Mouse (Mus musculus) regulatory T cell (primary cell): ENCODE results near the gene BC051142.

ENCODE experiments used
- in situ Hi-C: fragments of 300-600 bp; cut with MboI, MseI; formaldehyde crosslinking; loops from one replicate; pipeline ENCODE4 v1.15.1; 2025; ENCODE audit warnings: high pct_unique_total_duplicates

The BC051142 gene

DNA sequence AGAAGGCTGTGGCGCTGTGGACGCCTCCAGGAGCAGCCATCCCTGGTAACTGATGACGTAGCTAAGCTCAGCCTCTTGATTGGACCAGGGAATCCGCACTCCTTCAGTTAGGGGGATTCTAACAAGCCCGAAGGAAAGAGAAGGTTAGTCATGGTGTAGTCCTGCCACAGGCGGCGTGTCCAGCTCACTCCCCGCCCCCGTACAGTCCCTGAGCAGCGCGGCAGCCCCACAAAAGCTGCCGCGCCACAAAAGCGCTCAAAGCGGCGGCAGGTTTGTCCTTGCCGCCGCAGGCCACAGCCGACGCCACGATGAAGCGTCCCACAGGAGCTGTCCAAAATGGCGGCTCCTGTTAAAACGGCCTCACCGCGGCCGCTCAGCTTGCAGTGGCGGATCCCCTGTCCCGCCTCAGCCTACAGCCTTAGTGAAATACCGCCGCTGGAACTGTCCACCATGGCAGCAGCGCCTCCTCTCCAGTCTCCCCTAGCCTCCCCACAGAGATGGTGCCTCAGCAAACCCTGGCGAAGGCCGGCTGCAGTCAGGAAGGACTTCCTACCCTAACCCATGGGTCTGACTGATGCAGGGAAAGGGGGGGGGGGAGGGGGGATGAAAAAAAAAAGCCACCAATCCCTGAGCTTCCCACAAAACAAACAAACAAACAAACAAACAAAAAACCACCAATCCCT, at the start of gene BC051142:
BC051142 (plus strand) TSS at position 110 of the 683 bp plus-strand sequence.
- in situ Hi-C loops = no loop called here

- in situ Hi-C loops = no loop called here
These were observed 49.2 kb upstream of the BC051142 start for GRCm38 (mm10) chr17:34349429-34349828.

- in situ Hi-C loops = loop anchor here (10.0 kb wide), 1 partner anchor 110 kb away; no protein-coding TSS in a partner anchor
These were observed 44.1 kb upstream of the BC051142 start, which contains the start of gene Btnl2 for GRCm38 (mm10) chr17:34354539-34354938. TSS of gene Btnl2 (plus strand) at chr17:34354822.

GRCm38 (mm10) chr17:34354940-34355339, 43.7 kb upstream of the BC051142 start:
- in situ Hi-C loops = loop anchor here (10.0 kb wide), 1 partner anchor 110 kb away; no protein-coding TSS in a partner anchor

DNA sequence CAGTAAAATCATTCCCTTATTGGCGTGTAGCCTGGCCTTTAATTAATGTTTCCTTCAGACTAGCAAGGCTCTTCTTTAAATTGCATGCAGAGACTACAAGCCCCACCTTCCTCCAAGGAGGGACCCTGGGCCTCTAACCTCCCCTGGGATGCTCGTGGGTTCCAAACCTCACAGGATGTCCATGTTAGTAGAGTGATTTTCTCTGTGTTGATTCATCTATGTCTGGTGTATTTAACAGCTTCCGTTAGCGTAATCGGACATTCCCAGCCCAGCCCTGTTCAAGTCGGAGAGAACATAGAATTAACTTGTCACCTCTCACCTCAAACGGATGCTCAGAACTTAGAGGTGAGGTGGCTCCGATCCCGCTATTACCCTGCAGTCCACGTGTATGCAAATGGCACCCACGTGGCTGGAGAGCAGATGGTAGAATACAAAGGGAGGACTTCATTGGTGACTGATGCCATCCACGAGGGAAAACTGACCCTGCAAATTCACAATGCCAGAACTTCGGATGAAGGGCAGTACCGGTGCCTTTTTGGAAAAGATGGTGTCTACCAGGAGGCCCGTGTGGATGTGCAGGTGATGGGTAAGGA, 35.6 kb upstream of the BC051142 start:
- in situ Hi-C loops = no loop called here

- in situ Hi-C loops = no loop called here
These were observed 34.8 kb upstream of the BC051142 start for GRCm38 (mm10) chr17:34363676-34364310.

- in situ Hi-C loops = no loop called here
These were observed 33.6 kb upstream of the BC051142 start for GRCm38 (mm10) chr17:34365031-34365430.

GRCm38 (mm10) chr17:34370563-34370962, 28.1 kb upstream of the BC051142 start:
- in situ Hi-C loops = no loop called here

DNA sequence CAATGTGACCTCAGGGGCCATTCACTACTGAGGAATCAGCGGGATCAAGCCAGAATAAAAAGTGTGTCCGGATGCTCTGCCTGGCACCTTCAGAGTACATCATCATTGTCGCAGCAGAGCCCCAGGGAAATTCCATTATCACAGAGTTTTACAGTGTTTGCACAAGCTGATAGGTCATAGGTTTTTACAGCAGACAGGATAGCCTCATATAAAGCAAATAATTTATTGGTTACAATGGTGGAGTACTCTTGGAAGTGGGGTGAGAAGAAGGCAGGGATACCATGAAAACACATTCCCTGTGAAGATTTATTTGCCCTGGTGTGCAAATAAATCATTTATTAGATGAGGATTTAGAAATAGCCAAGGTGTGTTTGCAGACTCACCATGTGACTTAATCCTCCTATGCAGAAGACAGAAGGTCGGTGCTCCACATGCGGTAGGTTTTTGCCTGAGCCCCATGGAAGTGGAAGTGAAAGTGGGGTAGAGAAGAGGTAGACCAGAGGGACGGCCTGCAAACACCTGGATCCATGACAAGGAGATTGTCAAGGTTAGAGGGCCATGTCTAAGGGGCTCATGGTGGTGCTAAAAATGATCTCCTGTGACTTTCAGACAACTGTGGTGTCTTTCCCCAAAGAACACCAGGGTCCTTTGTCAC, 25.4 kb upstream of the BC051142 start:
- in situ Hi-C loops = no loop called here

DNA sequence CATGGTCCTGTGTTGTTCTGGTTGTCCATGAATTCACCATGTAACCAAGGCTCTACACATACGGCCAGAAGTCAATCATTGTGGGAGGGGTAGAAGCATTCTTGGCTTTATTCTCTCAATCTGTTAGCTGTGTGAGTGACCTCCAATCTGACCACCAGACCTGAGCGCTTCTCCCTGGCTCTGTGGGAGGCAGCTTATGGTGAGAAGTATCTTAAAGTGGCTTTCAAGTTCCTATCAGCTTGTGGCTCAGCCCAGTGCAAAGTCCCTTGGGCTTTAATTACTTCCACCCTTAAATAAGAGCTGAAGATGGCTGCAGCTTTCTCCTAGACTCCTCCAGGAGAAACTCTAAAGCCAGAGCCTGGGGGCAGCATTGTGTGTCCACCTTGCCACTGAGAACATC, 21.8 kb upstream of the BC051142 start, which contains the start of gene Btnl1:
Btnl1 (plus strand) TSS at position 286 of the 400 bp plus-strand sequence.
- in situ Hi-C loops = no loop called here

DNA sequence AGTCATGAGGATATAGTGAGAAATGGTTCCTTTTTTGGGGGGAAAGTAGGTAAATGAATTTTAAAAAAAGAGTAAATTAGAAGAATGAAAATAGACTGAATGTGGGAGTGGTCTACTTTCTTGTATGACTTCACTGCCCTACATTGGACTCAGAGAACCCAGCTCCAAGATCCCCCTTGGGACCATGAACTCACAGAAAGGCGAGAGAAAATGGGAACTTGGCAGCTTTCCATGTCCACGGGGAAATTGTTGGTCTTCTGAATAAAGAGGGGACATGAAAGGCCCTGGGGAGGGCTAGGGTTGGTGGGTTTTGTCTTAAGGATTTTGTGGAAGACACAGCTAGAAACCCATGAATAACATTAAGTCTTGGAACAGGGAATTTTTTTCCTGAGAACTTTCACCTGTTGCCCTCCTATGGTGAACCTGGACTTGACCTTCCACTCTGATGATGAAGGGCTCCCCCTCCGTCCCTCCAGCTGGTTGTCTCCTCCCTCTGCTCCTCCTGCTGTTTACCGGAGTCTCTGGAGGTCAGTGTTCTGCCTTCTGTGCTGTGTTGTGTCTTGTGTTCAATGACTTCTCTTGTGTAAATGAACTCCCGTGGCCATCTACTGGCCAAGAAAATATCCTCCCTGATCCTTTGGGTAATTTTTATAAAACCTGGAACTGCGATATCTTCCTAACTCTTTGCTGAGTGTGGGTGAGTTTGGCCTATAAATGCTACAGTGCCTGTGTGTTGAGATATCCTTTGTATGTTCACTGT, 21.0 kb upstream of the BC051142 start:
- in situ Hi-C loops = no loop called here

GRCm38 (mm10) chr17:34378716-34379115, 19.9 kb upstream of the BC051142 start:
- in situ Hi-C loops = no loop called here

GRCm38 (mm10) chr17:34379451-34379850, 19.2 kb upstream of the BC051142 start:
- in situ Hi-C loops = no loop called here

DNA sequence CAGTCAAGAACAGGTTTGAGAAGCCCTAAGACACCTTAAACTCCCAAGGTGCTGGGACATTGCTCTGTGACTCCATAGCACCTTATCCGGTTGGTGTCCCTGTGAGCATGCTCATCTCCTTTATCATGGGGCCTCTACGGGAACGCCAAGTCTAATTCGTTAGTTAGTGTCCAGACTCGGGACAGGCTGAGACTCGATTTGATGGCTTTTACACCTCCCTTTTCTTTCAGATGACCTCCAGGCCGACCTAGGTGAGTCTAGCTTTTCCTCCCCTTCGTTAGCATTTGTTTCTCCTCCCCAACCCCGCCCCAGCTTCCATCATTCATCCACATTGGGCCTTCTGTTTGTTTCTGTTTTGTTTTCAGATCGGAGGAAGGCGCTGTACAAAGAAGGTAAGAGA, 16.7 kb upstream of the BC051142 start:
- in situ Hi-C loops = no loop called here

- in situ Hi-C loops = no loop called here
These were observed 15.4 kb upstream of the BC051142 start for GRCm38 (mm10) chr17:34383212-34383611.

- in situ Hi-C loops = no loop called here
These were observed 13.9 kb upstream of the BC051142 start for GRCm38 (mm10) chr17:34384699-34385098.

DNA sequence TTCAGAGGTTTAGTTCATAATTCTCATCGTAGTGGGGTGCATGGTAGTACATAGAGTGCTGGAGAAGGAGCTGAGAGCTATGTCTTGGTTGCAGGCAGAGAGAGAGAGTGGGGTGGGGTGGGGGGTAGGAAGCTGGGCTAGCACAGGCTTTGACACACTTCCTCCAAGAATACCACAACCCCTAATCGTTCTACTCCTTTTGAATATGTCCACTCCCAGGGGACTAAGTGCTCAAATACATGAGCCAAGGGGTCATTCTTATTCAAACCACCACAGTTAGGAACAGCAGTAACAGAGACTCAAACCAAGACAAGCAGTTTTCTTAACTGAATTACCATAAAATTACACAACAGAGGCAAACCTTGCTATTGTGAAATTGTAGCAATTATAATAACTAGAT, 12.0 kb upstream of the BC051142 start:
- in situ Hi-C loops = no loop called here

DNA sequence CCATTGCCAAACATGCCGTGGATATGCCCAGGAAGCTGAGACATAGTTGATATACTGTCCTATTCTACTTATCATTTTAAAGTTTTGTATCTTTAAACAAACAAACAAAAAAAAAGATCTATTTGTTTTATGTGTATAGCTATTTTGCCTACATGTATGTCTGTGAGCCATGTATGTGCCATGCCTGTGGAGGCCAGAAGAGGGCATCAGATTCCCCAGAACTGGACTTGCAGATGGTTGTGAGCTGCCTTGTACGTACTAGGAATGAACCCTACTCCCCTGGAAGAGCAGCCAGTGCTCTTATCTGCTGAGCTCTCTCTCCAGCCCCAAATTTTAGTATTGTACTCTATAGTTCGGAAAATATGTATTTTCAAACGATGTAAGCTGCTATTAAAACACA, 10.1 kb upstream of the BC051142 start:
- in situ Hi-C loops = no loop called here

DNA sequence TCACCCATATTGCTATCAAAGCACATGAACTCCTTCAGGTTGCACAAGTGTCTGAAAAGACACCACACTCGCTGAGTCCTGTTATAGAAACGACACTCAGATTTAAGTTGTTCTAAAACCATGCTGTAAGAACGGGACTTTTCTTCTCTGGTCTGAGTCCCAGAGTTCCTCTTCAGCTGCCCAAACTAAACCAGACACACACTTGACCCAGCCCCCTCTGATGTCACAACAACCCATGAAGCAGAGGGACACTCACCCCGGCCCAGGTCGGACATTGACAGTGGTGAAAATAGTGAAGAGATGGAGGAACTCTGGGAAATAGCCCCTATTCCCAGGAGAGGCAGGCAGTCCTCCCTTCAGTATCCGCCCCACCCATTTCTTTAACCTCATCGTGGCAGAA, 7.1 kb upstream of the BC051142 start:
- in situ Hi-C loops = no loop called here

DNA sequence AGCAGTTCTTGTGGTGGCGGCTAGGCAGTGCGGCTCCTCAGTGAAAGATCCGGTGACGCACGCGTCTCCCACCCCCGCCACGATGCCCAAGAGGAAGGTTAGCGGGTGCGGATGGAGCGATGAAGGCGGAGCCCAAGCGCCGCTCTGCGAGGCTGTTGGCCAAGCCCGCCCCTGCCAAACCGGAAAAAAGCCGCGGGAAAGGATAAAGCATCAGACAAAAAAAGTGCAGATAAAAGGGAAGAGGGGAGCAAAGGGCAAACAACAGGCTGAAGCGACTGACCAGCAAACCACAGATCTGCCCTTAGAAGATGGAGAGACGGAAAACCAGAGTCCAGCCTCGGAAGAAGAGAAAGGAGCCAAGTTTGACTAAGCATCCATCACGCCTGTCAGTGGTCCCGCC, 6.3 kb upstream of the BC051142 start:
- in situ Hi-C loops = no loop called here

- in situ Hi-C loops = no loop called here
These were observed 1.3 kb upstream of the BC051142 start for GRCm38 (mm10) chr17:34397357-34397756.
